Mouse (Mus musculus) midbrain, embryonic 16.5 days (tissue): Measurements from ENCODE around the gene Nup214. TPM values are rescaled to one million over a fixed set of nuclear protein-coding genes. Genes with fewer than 3 reads are reported as not detected.

Experiments used
- ATAC-seq: fragments of 200-750 bp; cut with Nextera tagmentation; 2 replicates; pipeline ENCODE4 v1.8.0; 2017; ENCODE audit warnings: moderate TSS enrichment
- H3K27ac ChIP-seq: fragments of 300-500 bp; sonication (generic); 2 replicates; pipeline ENCODE4 v1.5.1; 2014; ENCODE audit warnings: mild to moderate bottlenecking, low read length, mixed read lengths
- H3K27me3 ChIP-seq: fragments of 300-500 bp; sonication (generic); 2 replicates; pipeline ENCODE4 v1.6.1; 2014; ENCODE audit warnings: low read depth, low read length, mixed read lengths; ENCODE audit not compliant: control insufficient read depth, insufficient read depth
- H3K36me3 ChIP-seq: fragments of 300-500 bp; sonication (generic); 2 replicates; pipeline ENCODE4 v1.6.1; 2014; ENCODE audit warnings: mild to moderate bottlenecking, low read length, moderate library complexity, mixed read lengths; ENCODE audit not compliant: control insufficient read depth, insufficient read depth
- H3K4me1 ChIP-seq: fragments of 300-500 bp; sonication (generic); 2 replicates; pipeline ENCODE4 v1.6.1; 2014; ENCODE audit warnings: mild to moderate bottlenecking, low read length, mixed read lengths; ENCODE audit not compliant: control insufficient read depth, insufficient read depth
- H3K4me2 ChIP-seq: fragments of 300-500 bp; sonication (generic); 2 replicates; pipeline ENCODE4 v1.6.1; 2014; ENCODE audit warnings: mild to moderate bottlenecking, low read length, mixed read lengths
- H3K4me3 ChIP-seq: fragments of 300-500 bp; sonication (generic); 2 replicates; pipeline ENCODE4 v1.5.1; 2014; ENCODE audit warnings: low read depth, mild to moderate bottlenecking, low read length, moderate library complexity, mixed read lengths
- H3K9ac ChIP-seq: fragments of 300-500 bp; sonication (generic); 2 replicates; pipeline ENCODE4 v1.6.1; 2014; ENCODE audit warnings: low read depth, low read length, mixed read lengths
- H3K9me3 ChIP-seq: fragments of 300-500 bp; sonication (generic); replicated peaks from 2 replicates; pipeline ENCODE4 v1.6.1; 2014; ENCODE audit warnings: mild to moderate bottlenecking, low read length, mixed read lengths; ENCODE audit not compliant: control insufficient read depth, poor library complexity, severe bottlenecking
- WGBS: fragments of 180-500 bp; shearing (Covaris S2); extraction: QIAGEN DNeasy Blood & Tissue Kit; methylation state at CpG from one replicate; pipeline ENCODE4 v1.1.7; 2014; 5-methylcytosine and 5-hydroxymethylcytosine counted together
- polyA plus RNA-seq: library from polyadenylated mRNA; unstranded; fragments of >200 nt; fragmentation: Nextera tagmentation; extraction: Ambion mirVana; gene quantifications from 2 replicates; pipeline ENCODE4 v1.2.1, GENCODE M21; 2015

The Nup214 gene
- polyA plus RNA-seq, 1 experiment from 2014 or later, result 63.9 TPM

- WGBS, result 80% methylated on average over 2 of the region's 2 CpGs
- no peaks in the 10 kb centered on the region for H3K4me1 ChIP-seq
- ATAC-seq, result no peak
- no peaks in the 10 kb centered on the region for H3K9me3 ChIP-seq
- no peaks in the 10 kb centered on the region; the same call in 1 of the 2 replicates for H3K27me3 ChIP-seq
- H3K27ac ChIP-seq, result no peak overlapping the region
- no peak overlapping the region for H3K4me3 ChIP-seq
- H3K9ac ChIP-seq, result no peak overlapping the region
- peaks cover 3% of the 10 kb centered on the region for H3K36me3 ChIP-seq
- H3K4me2 ChIP-seq, result no peak overlapping the region
Observed at GRCm38 (mm10) chr2:32057360-32057759, 83.1 kb downstream of the Nup214 start.

- no peak overlapping the region for H3K27ac ChIP-seq
- no peak overlapping the region for H3K4me2 ChIP-seq
- H3K27me3 ChIP-seq, result no peaks in the 10 kb centered on the region; the same call in 1 of the 2 replicates
- H3K4me1 ChIP-seq, result no peaks in the 10 kb centered on the region
- H3K36me3 ChIP-seq, result no peaks in the 10 kb centered on the region
- H3K9ac ChIP-seq, result no peak overlapping the region
- ATAC-seq, result no peak
- no peak overlapping the region for H3K4me3 ChIP-seq
- H3K9me3 ChIP-seq, result no peaks in the 10 kb centered on the region
- 82% methylated on average over 4 of the region's 4 CpGs for WGBS
Observed at GRCm38 (mm10) chr2:32057794-32058193, 83.6 kb downstream of the Nup214 start.

- no peaks in the 10 kb centered on the region; the same call in 1 of the 2 replicates for H3K27me3 ChIP-seq
- 78% methylated on average over 9 of the region's 9 CpGs for WGBS
- no peak for ATAC-seq
Observed at GRCm38 (mm10) chr2:32058241-32058640, 84.0 kb downstream of the Nup214 start.

GRCm38 (mm10) chr2:32058716-32059115 lies 84.5 kb downstream of the Nup214 start:
- no peak overlapping the region for H3K4me2 ChIP-seq
- H3K9me3 ChIP-seq, result no peaks in the 10 kb centered on the region
- H3K27me3 ChIP-seq, result no peaks in the 10 kb centered on the region; the same call in 1 of the 2 replicates
- H3K9ac ChIP-seq, result no peak overlapping the region
- H3K4me3 ChIP-seq, result no peak overlapping the region
- H3K36me3 ChIP-seq, result no peaks in the 10 kb centered on the region
- H3K27ac ChIP-seq, result no peak overlapping the region
- no peak for ATAC-seq
- no peaks in the 10 kb centered on the region for H3K4me1 ChIP-seq
- WGBS, result 36% methylated on average over 5 of the region's 5 CpGs

More at GRCm38 (mm10) chr2:32058241-32058640, 84.0 kb downstream of the Nup214 start:
- H3K4me3 ChIP-seq, result no peak overlapping the region
- no peak overlapping the region for H3K9ac ChIP-seq
- no peaks in the 10 kb centered on the region for H3K36me3 ChIP-seq
- no peaks in the 10 kb centered on the region for H3K4me1 ChIP-seq
- H3K27ac ChIP-seq, result no peak overlapping the region
- no peaks in the 10 kb centered on the region for H3K9me3 ChIP-seq
- no peak overlapping the region for H3K4me2 ChIP-seq

- ATAC-seq, result no peak
- 82% methylated on average over 6 of the region's 6 CpGs for WGBS
- no peaks in the 10 kb centered on the region; the same call in 1 of the 2 replicates for H3K27me3 ChIP-seq
Observed at GRCm38 (mm10) chr2:32059613-32060012, 85.4 kb downstream of the Nup214 start.

GRCm38 (mm10) chr2:32060228-32060805 lies 86.1 kb downstream of the Nup214 start:
- Histone ChIP-seq H3K4me1 (no peaks in the 10 kb centered on the region), H3K36me3 (no peaks in the 10 kb centered on the region), H3K9ac (no peak overlapping the region), H3K27me3 (no peaks in the 10 kb centered on the region; the same call in 1 of the 2 replicates), H3K27ac (no peak overlapping the region), H3K4me3 (no peak overlapping the region), H3K9me3 (no peaks in the 10 kb centered on the region), H3K4me2 (no peak overlapping the region)
- 64% methylated on average over 6 of the region's 6 CpGs for WGBS
- no peak for ATAC-seq

More at GRCm38 (mm10) chr2:32059613-32060012, 85.4 kb downstream of the Nup214 start:
- H3K9me3 ChIP-seq, result no peaks in the 10 kb centered on the region
- H3K4me2 ChIP-seq, result no peak overlapping the region
- no peaks in the 10 kb centered on the region for H3K4me1 ChIP-seq
- H3K9ac ChIP-seq, result no peak overlapping the region
- H3K27ac ChIP-seq, result no peak overlapping the region
- H3K4me3 ChIP-seq, result no peak overlapping the region
- H3K36me3 ChIP-seq, result no peaks in the 10 kb centered on the region

GRCm38 (mm10) chr2:32061189-32061588 lies 87.0 kb downstream of the Nup214 start:
- Histone ChIP-seq H3K4me1 (no peaks in the 10 kb centered on the region), H3K36me3 (no peaks in the 10 kb centered on the region), H3K27me3 (no peaks in the 10 kb centered on the region; the same call in 1 of the 2 replicates), H3K4me2 (no peak overlapping the region), H3K27ac (no peak overlapping the region), H3K4me3 (no peak overlapping the region), H3K9ac (no peak overlapping the region), H3K9me3 (no peaks in the 10 kb centered on the region)
- WGBS, result 62% methylated on average over 2 of the region's 2 CpGs
- ATAC-seq, result no peak

GRCm38 (mm10) chr2:32061722-32062505 lies 87.7 kb downstream of the Nup214 start:
- no peaks in the 10 kb centered on the region; the same call in 1 of the 2 replicates for H3K27me3 ChIP-seq
- H3K4me1 ChIP-seq, result no peaks in the 10 kb centered on the region
- H3K4me3 ChIP-seq, result no peak overlapping the region
- no peak overlapping the region for H3K9ac ChIP-seq
- no peak overlapping the region for H3K27ac ChIP-seq
- no peaks in the 10 kb centered on the region for H3K36me3 ChIP-seq
- 78% methylated on average over 12 of the region's 12 CpGs for WGBS
- no peak for ATAC-seq
- H3K4me2 ChIP-seq, result no peak overlapping the region
- H3K9me3 ChIP-seq, result no peaks in the 10 kb centered on the region
